Mouse (Mus musculus): Measurements from ENCODE around the gene Neb.

Gene Neb

GRCm38 (mm10) chr2:52314922-52315730 is 63.1 kb downstream of the Neb start:
- no peak for DNase-seq (ENCODE audit: extremely low read depth, insufficient read length, low spot score)

- DNase-seq (ENCODE audit: extremely low read depth, insufficient read length, low spot score): no peak
Observed at GRCm38 (mm10) chr2:52310757-52311156, 67.5 kb downstream of the Neb start.

GRCm38 (mm10) chr2:52306635-52307034 is 71.6 kb downstream of the Neb start:
- DNase-seq (ENCODE audit: extremely low read depth, insufficient read length, low spot score): no peak

DNA sequence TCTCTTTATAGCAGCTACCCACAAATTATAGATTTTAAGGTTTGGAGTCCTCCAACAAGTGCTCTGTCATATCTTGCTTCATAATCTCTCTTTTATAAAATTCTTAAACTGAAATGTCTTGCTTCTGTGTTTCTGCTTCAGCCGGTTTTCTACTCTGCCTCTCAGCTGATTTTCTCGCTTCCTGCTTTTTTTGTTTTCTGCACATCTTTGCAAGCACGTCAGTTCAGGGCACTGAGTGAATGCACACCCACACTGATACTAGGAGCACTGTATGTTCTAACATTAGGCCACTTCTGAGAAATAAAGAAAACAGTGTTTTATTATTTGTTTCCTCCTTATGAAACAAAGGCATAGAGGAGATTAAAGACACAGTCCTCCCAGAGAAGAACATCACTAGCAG is 73.7 kb downstream of the Neb start:
- DNase-seq (ENCODE audit: extremely low read depth, insufficient read length, low spot score): no peak

DNA sequence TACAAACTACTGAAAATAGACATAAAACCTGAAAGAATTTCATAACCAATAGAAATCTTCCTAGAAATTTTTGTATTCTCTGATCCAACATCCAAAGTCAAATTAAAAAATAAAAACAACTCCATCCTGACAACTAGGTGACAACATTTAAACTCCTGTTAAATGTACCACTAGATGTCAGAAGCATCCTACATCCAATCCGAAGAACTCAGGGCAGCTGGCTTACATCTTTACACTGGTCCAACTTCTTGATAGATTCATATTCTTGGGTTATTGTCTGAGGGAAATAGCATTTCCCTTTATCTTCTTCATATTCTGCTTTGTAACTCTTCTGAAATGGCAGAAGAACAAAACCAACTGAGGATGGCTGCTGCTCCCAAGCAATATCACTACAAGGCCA is 74.9 kb downstream of the Neb start:
- no peak for DNase-seq (ENCODE audit: extremely low read depth, insufficient read length, low spot score)

- no peak for DNase-seq (ENCODE audit: extremely low read depth, insufficient read length, low spot score)
Observed at GRCm38 (mm10) chr2:52297969-52298368, 80.3 kb downstream of the Neb start.

DNA sequence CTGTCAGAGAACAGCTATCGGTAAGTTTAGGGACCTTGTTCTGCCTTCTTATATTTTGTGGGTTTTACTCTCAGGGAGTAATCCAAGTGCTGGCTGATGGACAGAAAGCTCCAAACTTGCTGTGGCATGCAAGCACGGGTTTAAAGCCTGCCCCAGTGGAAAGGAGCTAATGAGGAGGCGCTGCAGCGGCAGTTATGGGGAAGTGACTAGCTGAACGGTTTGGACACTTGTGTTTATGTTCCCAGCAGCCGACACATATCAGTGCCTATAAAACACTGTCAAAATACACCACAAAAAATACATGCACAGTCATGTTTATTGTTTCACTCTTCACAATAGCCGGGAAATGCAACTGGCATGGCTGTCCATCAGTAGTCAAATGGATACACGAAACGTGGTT is 81.5 kb downstream of the Neb start:
- DNase-seq (ENCODE audit: extremely low read depth, insufficient read length, low spot score): no peak

- no peak for DNase-seq (ENCODE audit: extremely low read depth, insufficient read length, low spot score)
Observed at GRCm38 (mm10) chr2:52287436-52287835, 90.8 kb downstream of the Neb start.

GRCm38 (mm10) chr2:52286421-52286820 is 91.9 kb downstream of the Neb start:
- no peak for DNase-seq (ENCODE audit: extremely low read depth, insufficient read length, low spot score)

- DNase-seq (ENCODE audit: extremely low read depth, insufficient read length, low spot score): no peak
Observed at GRCm38 (mm10) chr2:52272146-52272545, 106.1 kb downstream of the Neb start.

- no peak for DNase-seq (ENCODE audit: extremely low read depth, insufficient read length, low spot score)
Observed at GRCm38 (mm10) chr2:52270911-52271310, 107.4 kb downstream of the Neb start.

GRCm38 (mm10) chr2:52262149-52262548 is 116.1 kb downstream of the Neb start:
- DNase-seq (ENCODE audit: extremely low read depth, insufficient read length, low spot score): no peak

DNA sequence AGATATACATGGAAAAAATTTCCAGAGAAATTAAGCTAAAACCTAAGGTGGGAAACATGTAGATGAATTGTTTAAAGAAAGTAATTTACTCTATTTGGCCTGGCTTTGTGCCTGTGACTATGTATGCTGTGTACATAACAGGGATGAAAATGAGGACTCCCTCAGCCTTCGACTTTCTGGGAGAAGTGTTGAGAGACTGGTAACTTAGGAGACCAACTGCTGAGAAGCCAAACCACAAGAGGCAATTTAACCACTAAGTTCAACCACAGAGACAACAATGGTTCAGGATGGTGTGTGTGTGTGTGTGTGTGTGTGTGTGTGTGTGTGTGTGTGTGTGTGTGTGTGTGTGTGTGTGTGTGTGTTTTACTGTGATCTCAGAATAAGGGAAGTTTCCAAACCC is 126.2 kb downstream of the Neb start:
- DNase-seq (ENCODE audit: extremely low read depth, insufficient read length, low spot score): no peak

GRCm38 (mm10) chr2:52248316-52248826 is 129.9 kb downstream of the Neb start:
- DNase-seq (ENCODE audit: extremely low read depth, insufficient read length, low spot score): no peak

DNA sequence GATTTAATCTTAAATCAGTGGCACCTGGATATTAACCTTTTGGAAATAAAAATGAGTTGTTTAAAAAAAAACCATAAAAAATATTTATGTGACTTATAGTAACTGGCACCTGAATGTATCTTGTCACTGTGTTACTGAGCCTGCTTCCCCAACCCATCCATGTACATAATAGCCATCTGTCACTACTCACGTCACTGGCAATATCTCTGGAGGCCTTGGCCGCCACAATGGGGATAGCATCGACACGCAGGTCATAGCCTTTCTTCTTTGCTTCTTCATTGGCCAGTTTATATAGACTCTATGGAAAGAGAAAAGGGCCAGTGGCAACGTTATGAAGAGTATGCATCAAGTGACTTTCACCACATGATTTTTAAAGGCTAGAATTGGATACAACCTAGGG is 133.2 kb downstream of the Neb start:
- DNase-seq (ENCODE audit: extremely low read depth, insufficient read length, low spot score): no peak

DNA sequence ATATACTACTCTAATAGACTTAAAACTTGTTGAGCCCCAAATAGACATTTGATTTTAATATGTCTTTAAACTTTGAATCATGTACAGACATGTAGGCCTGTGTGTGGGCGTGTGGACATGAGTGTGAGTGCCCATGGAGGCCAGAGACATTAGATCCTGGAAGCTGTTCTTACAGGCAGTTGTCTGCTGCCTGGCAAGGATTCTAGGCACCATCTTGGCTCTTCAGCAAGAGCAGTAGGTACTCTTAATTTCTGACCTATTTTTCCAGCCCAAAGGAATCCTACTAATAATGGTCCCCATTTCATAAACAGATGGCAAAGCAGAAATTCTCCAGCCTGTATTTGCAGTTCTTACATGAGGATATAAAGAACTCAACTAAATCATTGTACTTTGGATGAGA is 135.6 kb downstream of the Neb start:
- no peak for DNase-seq (ENCODE audit: extremely low read depth, insufficient read length, low spot score)

- DNase-seq (ENCODE audit: extremely low read depth, insufficient read length, low spot score): no peak
Observed at GRCm38 (mm10) chr2:52237892-52238291, 140.4 kb downstream of the Neb start.

DNA sequence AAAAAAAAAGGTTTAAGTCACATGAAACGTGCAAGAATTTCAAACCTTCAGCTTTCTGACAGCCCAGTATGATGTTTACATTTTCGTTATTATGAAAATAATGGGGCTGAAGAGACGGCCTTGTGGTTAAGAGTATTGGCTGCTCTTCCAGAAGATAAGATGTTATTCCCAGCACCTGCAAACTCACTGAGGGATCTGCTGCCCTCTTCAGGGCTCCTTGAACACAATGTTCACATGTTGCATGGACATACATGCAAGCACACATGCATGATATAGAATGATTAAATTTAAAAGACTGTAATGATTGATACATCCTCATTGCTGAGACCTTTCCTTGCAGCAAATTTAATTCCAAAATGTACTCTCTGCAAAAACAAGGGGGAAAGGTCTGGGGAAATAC is 150.7 kb downstream of the Neb start:
- DNase-seq (ENCODE audit: extremely low read depth, insufficient read length, low spot score): no peak

DNA sequence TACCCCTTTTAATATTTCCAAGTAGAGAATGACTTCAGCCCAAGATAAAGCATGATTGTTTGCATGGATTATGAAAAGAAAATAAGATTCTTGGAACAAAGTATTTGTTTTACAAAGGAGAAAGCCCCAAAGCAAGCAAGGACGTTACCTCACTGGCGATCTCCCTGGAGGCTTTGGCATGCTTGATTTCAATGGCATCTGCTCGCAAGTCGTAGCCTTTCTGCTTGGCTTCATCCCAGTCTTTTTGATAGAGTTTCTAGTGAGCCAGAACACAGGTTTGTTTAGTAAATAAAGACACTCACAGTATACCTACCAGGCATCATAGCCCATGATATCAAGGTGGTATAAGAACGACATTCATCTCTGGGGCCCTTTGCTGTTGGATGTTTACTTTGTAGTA is 153.9 kb downstream of the Neb start:
- no peak for DNase-seq (ENCODE audit: extremely low read depth, insufficient read length, low spot score)

- DNase-seq (ENCODE audit: extremely low read depth, insufficient read length, low spot score): no peak
Observed at GRCm38 (mm10) chr2:52220074-52220473, 158.2 kb downstream of the Neb start.

DNA sequence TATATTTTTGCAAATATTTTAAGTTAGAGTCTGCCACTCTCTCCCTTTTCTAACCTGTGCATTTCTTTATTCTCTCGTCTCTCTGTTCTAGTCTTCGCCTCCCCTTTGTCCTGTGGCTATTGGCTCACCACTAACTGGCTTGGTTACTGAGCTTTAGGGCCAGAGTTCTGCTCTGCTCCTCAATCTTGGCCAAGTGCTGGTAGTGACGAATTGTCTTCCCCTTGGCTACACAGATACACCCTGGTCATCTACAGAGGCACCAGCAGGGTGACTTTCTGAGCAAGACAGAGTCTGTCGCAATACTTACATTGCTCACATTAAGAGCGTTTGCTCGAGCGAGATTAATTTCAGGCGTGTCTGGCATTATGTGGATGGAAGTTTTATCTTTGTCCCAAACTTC is 162.3 kb downstream of the Neb start:
- no peak for DNase-seq (ENCODE audit: extremely low read depth, insufficient read length, low spot score)

DNA sequence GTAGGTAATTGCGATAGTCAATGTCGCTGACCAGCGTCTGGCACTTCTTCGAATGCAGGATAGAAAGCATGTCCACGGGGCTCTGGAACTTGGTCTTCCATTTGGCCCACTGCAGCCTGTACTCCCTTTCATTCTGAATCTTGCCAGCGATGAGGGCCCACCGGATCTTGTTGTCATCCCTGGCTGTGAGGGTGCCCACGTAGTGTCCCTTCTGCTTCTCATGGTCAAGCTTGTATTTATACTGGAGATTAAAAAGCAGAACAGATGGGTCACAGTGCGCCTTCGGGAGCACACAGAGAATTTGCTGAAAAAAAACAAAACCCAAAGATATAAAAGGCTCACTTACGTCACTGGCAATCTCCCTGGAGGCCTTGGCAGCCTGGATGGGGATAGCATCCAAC is 165.7 kb downstream of the Neb start:
- DNase-seq (ENCODE audit: extremely low read depth, insufficient read length, low spot score): no peak

All from 3134 (cell line).